Mouse (Mus musculus): ENCODE results near the gene Gmeb2.

Gmeb2 gene

DNA sequence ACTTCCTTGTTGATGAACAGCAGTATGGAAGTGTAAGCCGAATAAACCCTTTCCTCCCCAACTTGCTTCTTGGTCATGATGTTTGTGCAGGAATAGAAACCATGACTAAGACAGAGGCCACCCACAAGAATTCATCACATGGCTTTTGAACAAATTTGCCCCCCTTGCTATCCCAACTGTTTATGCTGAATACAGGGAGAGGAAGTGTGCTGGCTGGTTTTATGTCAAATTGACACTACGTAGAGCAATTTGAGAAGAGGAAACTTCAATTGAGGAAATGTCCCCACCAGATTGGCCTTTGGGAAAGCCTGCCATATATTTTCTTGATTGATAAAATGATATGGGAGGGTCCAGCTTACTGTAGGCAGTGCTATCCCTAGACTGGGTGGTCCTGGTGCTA is 14.0 kb downstream of the Gmeb2 start:
- DNase-seq, result no peak

DNA sequence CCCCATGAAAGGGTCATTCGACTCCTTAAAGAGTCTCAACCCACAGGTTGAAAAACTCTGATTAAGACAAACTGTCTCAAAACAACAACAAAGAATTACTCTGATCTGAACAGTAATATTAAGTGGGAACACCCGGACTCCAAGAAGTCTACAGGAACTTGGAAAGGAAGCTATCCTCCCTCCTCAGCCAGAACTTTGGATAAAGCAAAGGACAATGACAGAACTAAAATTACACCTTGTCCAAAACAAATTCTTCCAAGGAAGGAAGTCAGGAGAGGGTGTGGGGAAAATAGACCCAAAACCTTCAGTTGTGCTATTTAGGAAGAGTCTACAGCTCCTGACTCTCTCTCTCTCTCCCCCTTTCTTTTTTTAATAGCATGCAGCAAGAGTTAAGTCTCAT is 15.7 kb downstream of the Gmeb2 start:
- no peak for DNase-seq

DNA sequence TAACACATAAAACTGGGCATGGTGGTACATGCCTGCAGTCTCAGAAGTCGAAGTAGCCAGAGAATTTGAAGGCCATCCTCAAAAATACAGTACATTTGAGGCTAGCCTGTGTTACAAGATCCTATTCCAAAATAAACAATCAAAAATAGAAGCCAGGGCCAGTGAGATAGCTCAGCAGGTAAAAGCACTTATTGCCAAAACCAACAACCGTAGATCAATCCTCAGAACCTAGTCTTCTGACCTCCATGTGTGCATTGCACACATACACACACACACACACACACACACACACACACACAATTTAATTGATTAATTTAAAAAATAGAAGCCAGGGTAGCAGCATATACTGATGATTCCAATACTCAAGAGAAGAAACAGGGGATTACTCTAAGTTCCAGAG is 21.0 kb downstream of the Gmeb2 start:
- DNase-seq, result no peak

DNA sequence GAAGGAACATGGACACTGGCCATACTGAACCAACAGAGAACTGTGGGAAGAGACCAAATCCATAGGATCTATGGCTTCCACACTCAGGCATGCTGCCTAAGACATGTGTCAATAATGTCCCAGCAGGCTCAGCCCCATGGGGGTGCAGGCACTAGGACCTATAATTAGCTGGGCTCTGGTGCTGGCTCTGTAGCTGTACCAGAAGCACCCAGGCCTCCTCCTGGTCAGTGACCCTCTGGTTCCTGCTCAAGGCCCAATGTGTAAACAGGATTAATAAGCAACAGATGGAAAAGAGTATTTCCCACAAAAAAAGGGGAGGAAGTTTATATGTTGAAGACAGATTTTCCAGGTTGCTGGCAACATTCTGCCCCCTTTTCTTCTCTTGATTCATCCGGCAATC is 34.6 kb downstream of the Gmeb2 start:
- DNase-seq, result no peak

DNA sequence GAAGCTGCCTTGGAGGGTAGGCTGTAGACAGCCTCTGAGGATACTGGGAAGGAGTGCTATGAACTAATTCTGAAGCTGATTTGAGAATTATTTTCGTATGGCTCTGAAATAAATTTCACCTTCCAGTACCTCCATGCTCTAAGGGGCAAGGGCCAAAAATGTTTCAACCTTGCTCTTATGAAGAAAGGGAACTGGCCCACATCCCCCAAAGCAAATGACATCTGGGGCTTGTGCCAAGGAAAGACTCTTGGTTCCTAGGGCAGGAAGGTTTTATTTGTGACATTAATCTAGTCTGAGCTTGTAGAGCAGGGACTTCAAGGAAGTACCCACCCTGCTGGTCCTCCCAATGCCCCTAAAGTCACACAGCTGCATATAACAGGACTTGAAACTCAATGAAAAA is 36.0 kb downstream of the Gmeb2 start:
- no peak for DNase-seq

DNA sequence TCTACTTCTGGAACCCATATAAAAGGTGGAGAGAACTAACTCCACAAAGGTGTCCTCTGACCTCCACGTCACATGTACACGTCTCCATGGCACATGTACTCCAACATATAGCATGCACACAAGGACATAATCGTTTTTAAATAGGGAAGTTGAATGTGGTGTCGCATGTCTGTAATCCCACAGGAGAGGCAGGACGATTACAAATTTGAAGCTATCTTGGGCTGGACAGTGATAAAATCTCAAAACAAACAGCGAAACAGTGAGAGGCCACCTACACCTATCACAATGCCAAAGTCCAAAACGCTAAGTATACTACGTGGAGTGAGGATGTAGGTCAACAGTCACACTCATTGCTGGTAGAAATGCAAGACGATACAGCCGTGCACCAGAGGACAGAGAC is 38.6 kb downstream of the Gmeb2 start:
- no peak for DNase-seq

DNA sequence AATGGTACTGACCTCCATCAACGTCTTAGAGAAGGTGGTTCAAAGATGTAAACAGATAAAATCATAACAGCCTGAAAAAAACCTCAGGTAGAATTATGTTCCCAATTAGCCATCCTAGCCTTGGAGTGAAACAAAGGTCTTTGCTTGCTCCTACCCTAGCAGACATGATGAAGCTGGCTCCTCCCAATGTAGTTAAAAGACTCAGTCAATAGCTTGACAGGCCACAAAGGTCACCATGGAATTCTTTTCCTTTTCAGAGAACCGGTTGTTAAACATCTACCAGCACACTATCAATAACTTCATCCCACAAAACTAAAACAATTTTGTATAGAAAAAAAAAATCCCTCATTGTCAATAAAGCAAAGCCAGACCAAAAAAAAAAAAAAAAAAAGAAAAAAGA is 42.8 kb downstream of the Gmeb2 start:
- no peak for DNase-seq

DNA sequence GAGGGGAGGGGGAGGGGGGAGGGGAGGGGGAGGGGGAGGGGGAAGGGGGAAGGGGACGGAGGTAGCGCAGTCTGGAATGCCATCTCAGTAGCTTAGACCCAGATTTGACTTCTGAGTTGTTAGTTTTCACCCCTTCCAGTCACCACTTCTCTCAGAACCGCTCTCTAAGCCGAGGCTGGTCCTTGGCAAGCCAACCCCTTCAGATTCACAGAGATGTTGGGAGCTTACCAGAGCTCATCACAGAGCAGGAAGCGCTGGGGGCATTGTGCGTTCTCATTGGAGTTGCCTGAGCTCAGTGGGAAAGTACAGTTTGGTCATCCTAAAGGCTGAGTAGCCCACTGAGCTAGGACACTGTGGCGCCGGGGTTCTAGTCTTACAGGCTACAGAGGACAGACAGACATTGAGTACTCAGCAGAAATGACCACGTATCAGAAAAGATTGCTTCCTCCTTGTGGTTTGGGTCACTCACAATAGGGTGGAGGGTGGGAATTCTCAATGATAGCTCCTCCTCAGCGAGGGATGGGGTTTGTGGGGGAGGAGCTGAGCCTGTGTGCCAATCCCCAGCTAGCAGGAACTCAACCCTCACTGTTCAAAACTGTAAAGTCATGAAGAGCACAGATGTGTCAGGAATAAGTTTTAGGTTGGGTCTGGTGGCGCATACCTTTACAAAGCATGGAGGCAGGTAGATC is 44.0 kb downstream of the Gmeb2 start:
- DNase-seq, result no peak

DNA sequence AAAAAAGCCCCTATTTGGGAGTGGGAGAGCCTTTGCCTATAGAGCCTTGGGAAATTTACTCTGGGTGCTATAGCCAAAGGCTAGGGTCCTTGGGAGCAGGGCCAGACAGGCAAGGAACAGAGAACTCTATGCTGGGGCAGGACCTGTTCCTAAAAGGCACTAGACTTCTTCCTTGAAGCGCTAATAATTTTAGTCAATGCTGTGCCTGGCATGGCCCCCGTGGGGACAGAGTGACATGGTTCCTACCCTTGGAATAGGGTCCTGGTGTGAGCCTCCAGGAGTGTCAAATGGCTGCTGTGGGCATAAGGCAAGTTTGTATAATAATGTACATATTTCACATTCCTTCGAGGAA is 45.5 kb downstream of the Gmeb2 start:
- no peak for DNase-seq

DNA sequence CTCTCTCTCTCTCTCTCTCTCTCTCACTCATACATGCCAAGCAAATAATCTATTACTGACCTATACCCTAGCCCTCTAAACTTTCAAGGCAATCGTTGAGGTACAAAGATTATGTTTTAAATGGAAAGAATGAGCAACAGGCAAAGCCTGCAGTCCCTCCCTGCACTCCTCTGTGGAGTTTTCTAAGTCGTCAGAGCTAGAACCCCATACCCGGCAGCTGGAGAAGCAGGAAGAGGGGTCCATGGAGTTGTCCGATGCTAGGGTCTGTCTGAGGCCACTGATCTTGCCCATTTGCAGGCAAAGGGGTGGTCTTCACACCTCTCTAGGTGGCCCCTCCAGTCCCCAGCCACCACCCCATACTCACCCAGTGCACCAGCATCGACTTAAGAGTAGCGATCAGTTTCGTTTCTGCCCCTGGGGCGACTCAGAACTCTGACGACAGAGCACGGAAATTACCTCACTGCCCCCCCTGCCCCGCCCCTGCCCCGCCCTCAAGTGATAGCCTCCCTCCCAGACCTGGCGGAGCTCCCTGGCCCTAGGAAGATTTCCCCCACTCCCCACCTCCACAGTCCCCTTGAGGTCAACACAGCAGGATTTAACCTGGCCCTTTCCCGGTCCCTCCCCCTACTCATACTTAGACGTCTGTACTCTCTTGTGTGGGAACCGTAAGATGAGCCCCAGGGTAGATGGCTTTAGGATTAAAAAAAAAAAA is 46.1 kb downstream of the Gmeb2 start, which contains the start of gene Helz2:
Helz2 (minus strand) TSS at position 426 of the 712 bp plus-strand sequence.
- no peak for DNase-seq

DNA sequence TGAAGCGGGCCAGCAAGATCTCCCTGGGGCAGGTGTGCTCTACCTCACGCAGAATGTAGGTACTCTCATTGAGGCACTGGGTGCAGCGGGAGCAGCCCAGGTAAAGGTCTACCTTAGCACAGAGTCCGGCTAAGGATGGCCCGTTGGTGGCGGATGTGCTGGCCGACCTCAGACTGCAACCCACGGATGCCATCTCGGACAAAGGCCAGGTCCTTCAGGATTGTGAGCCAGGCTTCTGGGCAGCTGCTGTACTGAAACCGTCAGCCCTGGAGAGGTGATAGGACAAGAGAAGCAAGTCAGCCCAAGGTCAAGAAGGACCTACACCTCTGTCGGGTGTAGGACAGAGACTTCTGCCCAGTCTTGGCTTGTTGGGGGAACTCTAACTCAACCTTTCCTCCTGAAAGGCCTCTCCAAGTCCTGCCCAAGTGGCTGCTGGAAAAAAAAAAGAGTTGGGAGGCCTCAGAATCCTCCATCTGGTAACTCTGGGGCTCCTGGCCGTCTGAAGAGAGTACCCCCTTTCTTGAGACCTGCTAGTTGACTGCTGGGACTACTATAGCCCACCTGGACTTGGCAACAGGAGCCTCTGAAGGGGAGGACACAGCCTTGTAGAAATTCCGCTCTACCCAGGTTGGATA is 46.9 kb downstream of the Gmeb2 start:
- DNase-seq, result no peak

DNA sequence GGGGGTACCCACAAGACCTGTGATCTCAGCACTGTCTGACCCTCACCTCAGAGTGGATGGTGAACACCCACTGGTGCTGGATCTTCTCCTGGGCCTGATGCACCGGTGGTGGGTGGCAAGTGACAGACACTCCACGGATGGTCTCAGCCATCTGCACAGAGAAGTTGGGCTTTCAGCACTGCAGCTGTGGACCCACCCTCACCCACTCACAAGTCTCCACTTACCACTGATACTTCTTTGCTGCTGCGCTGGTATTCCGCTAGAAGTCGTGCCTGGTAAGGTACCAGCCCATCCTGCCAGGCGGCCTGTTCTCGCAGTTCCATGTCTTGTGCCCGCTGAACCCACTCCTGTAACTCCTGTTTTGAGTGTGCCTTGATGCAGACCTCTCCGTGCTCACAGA is 48.6 kb downstream of the Gmeb2 start:
- no peak for DNase-seq

DNA sequence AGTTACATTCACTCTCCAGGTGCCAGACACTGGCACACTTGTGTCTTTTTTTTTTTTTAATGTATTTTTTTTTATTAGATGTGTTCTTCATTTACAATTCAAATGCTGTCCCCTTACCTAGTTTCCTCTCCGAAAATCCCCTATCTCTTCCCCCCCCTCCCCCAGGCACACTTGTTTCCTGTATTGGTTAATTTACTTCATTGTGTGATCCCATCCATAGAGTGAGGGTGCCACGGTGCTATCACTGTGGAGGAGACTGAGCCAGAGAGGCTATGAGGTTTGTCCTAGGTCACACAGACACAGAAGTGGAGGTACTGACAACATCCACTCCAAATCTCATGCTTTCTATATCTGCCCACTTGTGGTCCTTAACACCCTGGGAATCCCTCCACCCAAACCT is 49.0 kb downstream of the Gmeb2 start:
- DNase-seq, result no peak

DNA sequence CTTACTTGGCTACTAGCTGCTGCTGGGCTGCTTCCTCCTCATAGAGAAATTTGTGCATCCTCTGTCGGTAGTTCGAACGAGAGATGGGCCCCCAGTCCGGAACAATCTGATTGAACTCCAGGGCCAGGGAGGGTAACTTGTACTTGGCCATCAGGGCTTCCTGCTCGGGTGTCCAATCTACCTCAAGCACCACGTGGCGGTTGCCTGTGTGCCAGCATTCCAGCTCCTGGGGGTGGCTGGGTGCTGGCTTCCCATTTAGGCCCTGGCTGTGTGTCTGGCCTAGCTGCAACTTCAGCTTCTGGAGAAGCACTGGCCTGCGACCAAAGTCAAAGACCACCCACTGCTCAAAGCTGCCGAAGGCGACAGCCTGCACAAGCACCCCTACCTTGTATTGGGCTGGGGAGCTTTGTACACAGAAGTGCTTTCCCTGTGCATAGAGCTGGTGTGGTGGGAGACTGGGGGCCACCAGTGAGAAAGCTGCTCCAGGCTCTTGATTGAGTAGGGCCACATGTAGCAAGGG is 49.7 kb downstream of the Gmeb2 start:
- no peak for DNase-seq

DNA sequence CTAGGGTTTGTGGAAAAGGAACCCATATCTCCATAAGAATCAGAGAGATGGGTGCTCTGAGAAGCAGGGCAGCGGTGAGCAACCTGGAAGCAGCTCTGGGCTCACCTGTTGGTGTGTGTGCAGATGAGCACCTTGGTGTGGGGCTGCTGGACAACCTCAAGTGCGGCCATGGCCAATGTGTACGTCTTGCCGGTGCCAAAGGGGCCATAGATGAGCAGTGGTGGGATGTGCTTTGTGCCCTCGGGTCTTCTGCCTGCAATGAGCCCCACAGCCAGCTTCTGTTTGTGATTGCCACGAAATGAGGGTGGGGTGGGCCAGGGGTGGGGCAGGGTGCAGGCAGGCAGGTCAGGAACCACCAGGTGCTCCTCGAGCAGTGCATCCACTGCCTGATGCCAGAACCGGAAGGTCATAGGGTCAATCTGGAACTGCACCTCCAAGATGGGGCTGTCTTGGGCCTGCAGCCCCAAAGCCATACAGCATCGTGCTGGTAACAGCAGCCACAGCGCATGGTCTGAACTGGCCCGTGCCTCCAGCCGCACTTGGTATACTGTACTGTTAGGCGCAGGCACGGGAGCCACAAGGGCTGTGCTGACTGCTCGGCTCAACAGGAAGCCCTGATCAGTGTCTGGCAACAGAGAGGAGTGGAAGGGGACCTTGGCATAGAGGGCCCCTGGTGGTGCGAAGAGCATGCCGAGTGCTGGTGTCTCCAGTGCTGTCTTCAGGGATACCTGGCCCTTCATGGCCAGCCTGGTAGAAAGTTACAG is 50.4 kb downstream of the Gmeb2 start:
- no peak for DNase-seq

DNA sequence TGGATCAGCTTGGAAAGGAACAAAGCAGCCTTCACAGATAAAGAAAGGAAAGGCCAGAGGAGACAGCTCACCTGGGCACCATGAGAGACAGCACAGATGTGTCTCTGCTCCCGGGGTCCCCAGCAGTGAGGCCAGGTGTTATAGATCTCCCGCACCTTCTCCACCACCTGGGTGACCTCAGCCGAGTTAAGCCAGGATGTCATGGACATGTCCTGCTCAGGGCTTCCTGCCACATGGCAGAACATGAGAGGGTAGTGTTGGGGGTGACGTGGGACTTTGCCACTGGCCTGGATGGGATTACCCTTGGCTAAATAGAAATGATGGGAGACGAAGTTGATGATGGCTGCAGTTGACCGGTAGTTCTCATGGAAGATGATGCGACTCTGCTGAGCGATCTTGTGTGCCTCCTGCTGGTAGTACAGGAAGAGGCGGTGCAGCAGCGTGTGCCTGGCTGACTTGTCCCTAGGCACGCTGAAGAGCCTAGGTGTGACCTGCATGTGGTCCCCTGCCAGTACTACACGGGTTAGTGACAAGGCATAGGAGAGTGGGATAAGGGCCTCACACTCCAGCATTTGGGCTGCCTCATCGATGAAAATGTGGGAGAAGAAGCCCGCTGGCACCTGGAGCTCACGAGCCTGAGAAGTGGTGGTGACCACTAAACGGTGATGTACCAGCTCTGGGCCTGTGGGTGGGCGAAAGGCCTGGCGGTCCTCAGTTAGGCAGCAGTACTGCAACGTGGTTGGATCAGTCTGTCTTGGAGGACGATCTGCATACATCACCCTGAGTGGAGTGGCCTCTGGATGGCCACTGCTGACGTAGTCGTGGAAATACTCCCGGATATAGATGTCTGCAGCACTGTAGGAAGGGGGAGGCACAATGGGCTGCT is 51.9 kb downstream of the Gmeb2 start:
- no peak for DNase-seq

DNA sequence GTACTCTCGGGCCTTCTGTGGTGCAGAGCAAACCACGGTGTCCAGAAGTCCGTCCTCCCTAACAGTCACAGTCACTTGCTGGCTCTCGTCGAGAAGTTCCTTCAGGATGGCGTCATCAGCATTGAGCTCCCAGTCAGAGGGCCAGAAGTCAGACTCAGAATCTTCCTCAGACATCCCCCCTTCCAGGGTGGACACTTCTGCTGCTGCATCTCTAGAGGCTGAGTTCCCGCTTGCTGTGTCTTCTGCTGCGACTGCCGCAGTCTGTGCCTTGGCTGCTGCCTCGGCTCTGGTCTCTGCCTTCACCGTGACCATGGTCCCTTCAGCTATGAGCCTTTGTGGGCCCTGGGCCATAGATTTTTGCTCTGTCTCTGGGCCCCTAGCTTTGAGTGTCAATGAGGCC is 53.2 kb downstream of the Gmeb2 start:
- no peak for DNase-seq

DNA sequence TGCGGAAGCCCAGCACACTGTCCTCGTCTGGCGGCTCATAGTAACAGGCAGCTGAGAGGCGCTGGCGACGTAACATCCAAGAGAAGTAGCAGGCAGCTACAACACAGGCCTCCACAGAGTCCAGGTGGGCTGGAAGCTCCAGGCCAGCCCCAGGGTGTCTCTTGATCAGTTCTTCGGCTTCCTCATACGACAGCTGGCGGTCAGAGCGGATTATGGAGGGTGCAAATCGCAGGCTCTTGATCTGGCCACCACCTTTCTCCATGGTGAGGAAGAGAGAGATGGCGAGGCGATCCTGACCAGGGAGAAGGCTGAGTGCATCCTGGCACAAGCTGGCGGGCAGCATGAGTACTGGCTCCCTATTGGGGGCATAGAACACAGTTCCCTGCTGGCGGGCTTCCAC is 54.4 kb downstream of the Gmeb2 start:
- DNase-seq, result no peak

DNA sequence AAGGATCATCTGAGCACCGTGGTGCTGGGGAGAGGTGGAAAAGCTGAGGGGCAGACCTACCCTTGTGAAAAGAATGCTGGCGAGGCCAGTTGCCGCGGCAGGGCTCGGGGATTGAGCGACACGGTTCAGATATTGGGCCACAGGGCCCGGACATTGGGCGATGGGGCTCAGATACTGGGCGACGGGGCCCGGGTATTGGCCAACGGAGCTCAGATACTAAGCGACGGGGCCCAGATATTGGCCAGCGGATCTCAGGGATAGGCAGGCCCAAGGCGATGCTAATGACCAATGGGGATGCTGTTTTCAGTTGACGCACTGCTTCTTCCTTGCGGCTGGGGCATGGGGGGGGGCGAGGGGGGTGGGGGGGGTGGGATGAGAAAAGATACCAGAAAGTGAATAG is 56.7 kb downstream of the Gmeb2 start:
- DNase-seq, result peak; percentile 40 to 68

DNA sequence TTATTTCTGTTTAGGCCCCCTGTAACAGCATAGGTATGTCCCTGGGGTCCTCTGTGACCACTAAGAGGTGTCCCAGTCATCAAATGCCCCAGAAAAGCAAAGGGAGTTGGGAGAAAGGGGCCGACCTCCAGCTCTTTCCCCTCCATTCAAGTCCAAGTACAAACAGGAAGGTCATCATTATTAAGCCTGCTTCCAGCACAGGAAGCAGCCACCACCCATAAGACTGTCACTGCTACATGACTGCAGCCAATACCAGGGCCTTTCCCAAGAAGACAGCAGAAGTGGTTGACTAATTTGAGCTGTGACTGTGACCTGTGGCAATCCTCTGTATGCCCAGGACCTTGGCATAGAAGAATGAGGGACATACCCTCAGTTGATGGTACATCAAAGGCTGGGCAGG is 59.5 kb downstream of the Gmeb2 start:
- no peak for DNase-seq

DNA sequence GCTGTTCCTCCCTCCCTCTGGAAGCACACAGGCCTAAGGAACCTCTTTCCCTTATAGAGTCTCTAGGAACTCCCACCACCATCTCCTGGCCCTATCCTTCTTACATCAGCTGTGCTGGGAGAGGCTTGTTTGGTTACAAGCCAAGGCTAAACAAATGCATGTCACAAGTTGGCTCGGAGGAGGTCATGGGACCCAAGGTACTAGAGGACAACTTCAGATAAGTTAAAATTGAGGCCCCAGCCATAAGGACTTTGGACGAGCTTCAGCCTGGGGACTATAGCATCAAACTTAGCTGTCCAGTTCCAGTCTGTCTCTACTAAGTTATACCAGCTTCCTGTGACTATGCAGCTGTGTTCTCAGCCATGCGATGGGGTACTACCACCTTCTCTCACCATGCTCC is 60.7 kb downstream of the Gmeb2 start:
- no peak for DNase-seq

DNA sequence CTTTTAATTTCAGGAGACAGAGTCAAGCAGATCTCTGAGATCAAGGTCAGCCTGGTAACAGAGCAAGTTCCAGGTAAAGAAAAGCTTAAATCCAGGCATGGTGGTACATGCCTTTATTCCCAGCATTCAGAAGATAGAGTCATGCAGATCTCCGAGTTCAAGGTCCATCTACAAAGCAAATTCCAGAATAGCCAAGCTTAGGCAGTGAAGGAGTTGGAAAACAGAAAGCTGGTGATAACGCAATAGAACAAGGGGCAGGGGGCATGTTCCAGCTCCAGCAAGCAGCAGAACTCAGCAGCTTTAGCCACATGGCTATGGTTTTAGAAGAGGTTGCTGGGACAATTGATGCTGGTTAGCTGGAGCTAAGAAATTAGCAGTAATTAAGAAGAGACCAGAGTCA is 62.8 kb downstream of the Gmeb2 start:
- DNase-seq, result no peak
